Mouse (Mus musculus) effector memory CD4-positive, alpha-beta T cell, adult 5 months (primary cell): ENCODE data around the gene Klrb1a. TPM values are rescaled to one million over a fixed set of nuclear protein-coding genes. Genes with fewer than 3 reads are reported as not detected.

Source experiments
- polyA plus RNA-seq: library from polyadenylated mRNA; unstranded; fragments of 100-300 nt; shearing (Covaris generic); gene quantifications from one replicate; pipeline ENCODE4 v1.2.1, GENCODE M21; 2017

Klrb1a gene
- polyA plus RNA-seq, result not detected

DNA sequence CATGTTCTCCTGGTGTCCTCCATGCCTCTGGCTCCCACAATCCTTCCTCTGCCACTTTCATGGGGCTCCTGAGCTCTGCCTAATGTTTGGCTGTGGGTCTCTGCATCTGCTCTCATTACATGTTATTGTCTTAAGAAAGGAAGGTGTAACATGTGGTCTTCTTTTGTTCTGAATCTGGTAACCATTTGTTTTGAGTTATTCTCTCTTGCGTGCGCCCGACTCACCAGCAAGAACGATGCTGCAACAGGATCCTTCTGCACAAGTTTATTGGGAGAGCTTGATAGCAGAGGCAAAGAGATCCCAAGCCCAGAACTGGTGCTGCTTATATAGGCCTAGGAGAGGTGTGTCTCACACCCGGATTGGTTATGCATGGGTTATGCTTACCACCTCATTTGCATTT is at the start of gene Klrb1a:
TSS of gene Klrb1a (minus strand) at position 101 of the 400 bp plus-strand sequence.

DNA sequence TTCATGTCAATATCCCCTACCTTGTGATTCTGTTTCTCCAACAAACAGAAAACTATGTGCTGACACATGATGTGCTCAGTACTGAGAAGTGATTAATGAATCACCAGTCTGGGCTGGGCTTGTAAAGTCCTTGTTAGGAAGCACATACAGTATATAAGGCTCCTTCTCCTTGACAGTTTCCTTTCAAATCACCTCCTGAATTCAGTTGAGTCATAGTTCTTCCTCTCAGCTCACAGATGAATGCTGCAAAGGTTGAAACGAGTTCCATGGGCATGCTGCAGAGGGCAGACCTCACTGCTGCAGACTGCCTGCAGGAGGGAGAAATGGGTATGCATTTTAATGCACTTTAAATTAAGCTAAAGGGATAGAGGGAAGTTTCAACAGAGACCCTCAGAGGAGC is 38.9 kb upstream of the Klrb1a start, which contains the start of gene Clec2h:
TSS of gene Clec2h (plus strand) at position 180 of the 400 bp plus-strand sequence.

DNA sequence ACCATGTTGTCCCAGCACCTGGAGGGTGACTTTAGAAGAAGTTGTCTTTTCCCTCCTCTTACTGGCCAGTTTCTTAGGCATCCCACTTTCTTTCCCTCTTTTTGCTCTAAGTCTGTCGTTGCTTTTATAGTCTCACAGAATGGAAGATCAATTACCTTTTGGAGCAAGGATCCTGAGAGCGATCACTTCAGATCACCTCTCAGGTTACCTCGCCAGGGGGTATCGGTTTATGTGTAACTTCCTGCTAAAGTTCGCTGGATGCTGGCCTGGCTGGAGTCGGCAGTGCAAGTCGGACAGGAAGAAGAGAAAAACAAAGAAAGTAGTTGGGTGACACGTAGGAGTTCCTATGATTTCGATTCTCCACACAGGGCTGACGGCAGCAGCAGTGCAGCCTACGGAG is 41.8 kb downstream of the Klrb1a start, which contains the start of gene A2ml1:
TSS of gene A2ml1 (minus strand) at position 101 of the 400 bp plus-strand sequence.

Other genes with a start within 250 kb of the Klrb1a start
- gene Tex52, start 248.1 kb downstream of the Klrb1a start, polyA plus RNA-seq, result not detected
- gene Gm44596, start 248.0 kb downstream of the Klrb1a start, polyA plus RNA-seq, result not detected
- 0.44 TPM for gene Nrip2, start 224.2 kb downstream of the Klrb1a start, polyA plus RNA-seq
- gene Itfg2, start 198.6 kb downstream of the Klrb1a start, polyA plus RNA-seq, result 32.3 TPM
- 130 TPM for gene Fkbp4, start 184.9 kb downstream of the Klrb1a start, polyA plus RNA-seq
- not detected for gene Pzp, start 96.8 kb downstream of the Klrb1a start, polyA plus RNA-seq
- not detected for gene A2ml1, start 41.9 kb downstream of the Klrb1a start, polyA plus RNA-seq
- gene Clec2h, start 38.9 kb upstream of the Klrb1a start, polyA plus RNA-seq, result not detected
- gene Klrb1, start 99.5 kb upstream of the Klrb1a start, polyA plus RNA-seq, result not detected
- 9.7 TPM for gene Klrb1c, start 165.7 kb upstream of the Klrb1a start, polyA plus RNA-seq
- gene Gm44511, start 202.8 kb upstream of the Klrb1a start, polyA plus RNA-seq, result not detected
- gene Klrb1b, start 202.8 kb upstream of the Klrb1a start, polyA plus RNA-seq, result 0.51 TPM